Mouse (Mus musculus) right cerebral cortex, adult 2 months (tissue): ENCODE results near the gene Fgfr2.

ENCODE experiments used
- DNase-seq, 2 experiments: peaks; one replicate each; pipeline ENCODE4 v3.0.0; 2021 to 2022; ENCODE audit warnings: low spot score in 2 of 2

Fgfr2 gene

GRCm38 (mm10) chr7:132888518-132889249 lies 234.5 kb downstream of the Fgfr2 start:
- DNase-seq = no peak

GRCm38 (mm10) chr7:132888052-132888451 lies 235.1 kb downstream of the Fgfr2 start:
- no peak for DNase-seq

GRCm38 (mm10) chr7:132887019-132887804 lies 235.9 kb downstream of the Fgfr2 start:
- DNase-seq = no peak

GRCm38 (mm10) chr7:132884031-132884430 lies 239.1 kb downstream of the Fgfr2 start:
- DNase-seq = peak in 1 of 2 experiments; percentile 26

GRCm38 (mm10) chr7:132882343-132882742 lies 240.8 kb downstream of the Fgfr2 start:
- DNase-seq = no peak

GRCm38 (mm10) chr7:132880276-132880675 lies 242.9 kb downstream of the Fgfr2 start:
- no peak for DNase-seq

GRCm38 (mm10) chr7:132875391-132876086 lies 247.6 kb downstream of the Fgfr2 start:
- no peak for DNase-seq

GRCm38 (mm10) chr7:132873043-132873442 lies 250.1 kb downstream of the Fgfr2 start:
- DNase-seq = no peak

GRCm38 (mm10) chr7:132866316-132866715 lies 256.8 kb downstream of the Fgfr2 start:
- DNase-seq = no peak

- DNase-seq = peak; percentile 93
Observed at GRCm38 (mm10) chr7:132859042-132859958, 263.9 kb downstream of the Fgfr2 start, which contains the start of gene Abraxas2. Gene Abraxas2 (plus strand): TSS chr7:132859225.

GRCm38 (mm10) chr7:132858043-132858608 lies 265.0 kb downstream of the Fgfr2 start:
- no peak for DNase-seq

GRCm38 (mm10) chr7:132856083-132856482 lies 267.1 kb downstream of the Fgfr2 start:
- no peak for DNase-seq

GRCm38 (mm10) chr7:132853946-132854345 lies 269.2 kb downstream of the Fgfr2 start:
- DNase-seq = no peak

- no peak for DNase-seq
Observed at GRCm38 (mm10) chr7:132853361-132853760, 269.8 kb downstream of the Fgfr2 start.

GRCm38 (mm10) chr7:132852173-132852844 lies 270.8 kb downstream of the Fgfr2 start, which contains the start of gene Eef1akmt2:
Gene Eef1akmt2 (minus strand): TSS chr7:132852673.
- peak; percentile 82 to 83 for DNase-seq

GRCm38 (mm10) chr7:132843152-132843551 lies 280.0 kb downstream of the Fgfr2 start:
- DNase-seq = no peak

- DNase-seq = no peak
Observed at GRCm38 (mm10) chr7:132842455-132842854, 280.7 kb downstream of the Fgfr2 start.

GRCm38 (mm10) chr7:132841287-132841686 lies 281.9 kb downstream of the Fgfr2 start:
- no peak for DNase-seq

- DNase-seq = no peak
Observed at GRCm38 (mm10) chr7:132830955-132831354, 292.2 kb downstream of the Fgfr2 start.

GRCm38 (mm10) chr7:132824346-132825022 lies 298.7 kb downstream of the Fgfr2 start:
- DNase-seq = no peak
